Mouse (Mus musculus) spleen, adult 12 weeks (tissue): ENCODE data around the gene Pcx.
A peak's percentile ranks its signal among the peaks of the same experiment; 100 is the strongest.

Experiments
- DNase-seq: peaks from one replicate; pipeline ENCODE4 v3.0.0; 2022; ENCODE audit warnings: low spot score

Gene Pcx

GRCm38 (mm10) chr19:4548305-4548883 is 38.1 kb downstream of the Pcx start:
- DNase-seq = no peak

- DNase-seq = no peak
Observed at GRCm38 (mm10) chr19:4554248-4554647, 44.0 kb downstream of the Pcx start.

DNA sequence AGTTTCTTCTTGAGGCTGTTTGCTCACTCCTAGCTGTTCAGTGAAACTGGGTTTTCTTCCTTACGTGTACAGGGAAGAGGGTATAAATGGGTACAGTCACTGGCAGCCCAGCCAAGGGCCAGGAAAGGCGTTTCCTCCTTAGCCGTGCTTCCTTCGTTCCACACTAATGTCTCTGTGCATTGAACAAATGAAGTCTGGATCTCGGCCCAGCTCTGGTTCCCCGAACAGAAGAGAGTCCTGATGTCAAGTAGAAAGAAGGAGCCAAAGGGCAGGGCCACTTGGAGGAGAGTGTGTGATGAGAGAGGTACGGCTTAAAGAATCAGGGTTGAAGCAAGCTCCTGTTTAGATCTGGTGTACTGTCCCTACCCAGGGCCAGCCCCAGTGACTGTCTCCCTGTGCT is 44.8 kb downstream of the Pcx start:
- DNase-seq = no peak

- DNase-seq = no peak
Observed at GRCm38 (mm10) chr19:4556787-4557186, 46.5 kb downstream of the Pcx start.

DNA sequence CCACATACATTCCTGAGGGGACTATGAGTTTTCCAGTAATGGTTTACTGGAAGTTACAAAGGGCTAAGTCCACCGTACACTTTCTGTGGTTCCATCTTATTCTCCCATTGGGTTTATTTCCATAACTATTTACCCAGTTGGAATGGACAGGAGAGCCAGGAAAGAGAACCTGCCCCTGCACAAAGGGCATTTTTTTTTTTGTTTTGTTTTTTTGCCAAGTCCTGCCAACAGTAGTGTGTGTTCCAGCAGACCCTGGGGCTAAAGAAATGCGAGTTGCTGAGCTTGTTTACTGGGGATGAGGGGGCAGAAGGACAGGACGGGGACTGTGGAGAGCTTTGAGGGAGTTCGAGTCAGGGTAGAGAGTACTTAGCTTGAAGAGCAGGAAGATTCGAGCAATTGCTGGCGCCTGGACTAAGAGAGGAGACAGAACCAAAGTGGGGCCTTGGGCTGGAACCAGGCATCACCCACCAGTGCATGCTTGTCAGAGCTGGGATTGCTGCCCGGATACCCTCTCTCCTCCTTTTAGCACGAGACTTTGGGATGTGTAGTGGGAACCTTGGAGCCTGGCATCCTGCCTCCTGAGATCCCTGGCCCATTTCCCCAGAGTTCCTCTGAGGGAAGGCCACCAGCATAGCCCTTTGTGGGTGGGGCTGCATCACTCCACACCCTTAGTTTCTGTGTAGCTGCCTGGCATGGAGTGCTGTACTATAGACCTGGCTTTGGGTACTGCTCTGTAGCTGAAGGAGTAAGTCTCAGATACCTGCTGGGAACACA is 47.7 kb downstream of the Pcx start:
- no peak for DNase-seq

- peak; percentile 81 for DNase-seq
Observed at GRCm38 (mm10) chr19:4558570-4558955, 48.3 kb downstream of the Pcx start.

GRCm38 (mm10) chr19:4559011-4559410 is 48.7 kb downstream of the Pcx start:
- no peak for DNase-seq

GRCm38 (mm10) chr19:4559588-4559987 is 49.3 kb downstream of the Pcx start:
- no peak for DNase-seq

DNA sequence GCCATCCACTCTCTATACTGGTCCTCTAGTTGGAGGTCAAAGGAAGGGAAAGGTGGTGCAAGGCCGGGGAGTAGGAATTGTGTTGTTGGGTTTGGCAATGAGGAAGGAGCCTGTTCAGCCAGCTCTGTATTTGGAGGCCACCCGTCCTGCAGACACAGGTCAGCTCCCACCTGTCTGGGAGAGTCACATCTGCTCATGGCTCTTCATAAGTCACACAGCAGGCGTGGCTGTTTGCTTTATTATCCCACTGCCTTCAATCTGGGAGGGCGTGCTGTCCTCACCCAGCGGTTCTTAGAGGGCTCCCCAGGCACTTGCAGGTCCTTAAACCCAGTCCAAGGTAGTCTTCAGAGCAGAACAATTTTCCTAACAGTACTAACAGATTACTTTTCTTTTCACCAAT is 49.9 kb downstream of the Pcx start:
- no peak for DNase-seq

DNA sequence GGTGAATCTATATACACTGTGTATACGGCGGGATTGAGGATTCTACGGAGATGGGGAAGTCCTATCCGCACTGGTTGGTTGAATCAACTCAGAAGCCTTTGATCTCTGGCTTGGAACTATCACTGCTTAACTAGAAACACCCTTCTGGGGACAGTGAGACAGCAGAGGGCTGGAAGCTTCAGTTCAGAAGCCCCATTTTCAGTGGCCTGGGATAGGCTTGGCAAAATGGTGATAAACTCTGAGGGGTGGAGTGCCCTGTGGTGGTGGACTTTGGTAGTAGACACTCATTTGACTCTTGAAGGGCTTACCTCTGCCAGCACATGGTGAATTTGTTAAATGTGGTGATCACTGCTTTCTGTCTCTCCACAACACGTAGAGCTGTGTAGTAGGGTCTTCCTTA is 55.4 kb downstream of the Pcx start:
- DNase-seq = no peak

DNA sequence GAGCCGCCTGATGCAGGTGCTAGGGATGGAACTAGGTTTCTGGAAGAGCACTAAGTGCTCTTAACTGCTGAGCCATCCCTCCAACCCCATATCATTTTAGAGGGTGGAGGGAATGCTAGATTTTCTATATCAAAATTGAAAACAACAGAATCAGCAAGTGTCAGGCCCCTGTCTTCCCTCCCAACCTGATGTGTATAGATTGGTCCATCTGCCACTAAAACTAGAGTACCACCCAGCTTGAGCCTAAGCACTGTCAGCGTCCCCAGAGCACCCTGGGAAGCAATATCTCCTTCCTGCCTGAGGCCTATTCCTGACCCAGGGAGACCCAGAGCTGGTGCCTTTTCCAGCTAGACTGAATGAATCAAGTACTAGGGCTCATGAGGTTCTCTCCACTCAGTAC is 56.6 kb downstream of the Pcx start:
- no peak for DNase-seq

DNA sequence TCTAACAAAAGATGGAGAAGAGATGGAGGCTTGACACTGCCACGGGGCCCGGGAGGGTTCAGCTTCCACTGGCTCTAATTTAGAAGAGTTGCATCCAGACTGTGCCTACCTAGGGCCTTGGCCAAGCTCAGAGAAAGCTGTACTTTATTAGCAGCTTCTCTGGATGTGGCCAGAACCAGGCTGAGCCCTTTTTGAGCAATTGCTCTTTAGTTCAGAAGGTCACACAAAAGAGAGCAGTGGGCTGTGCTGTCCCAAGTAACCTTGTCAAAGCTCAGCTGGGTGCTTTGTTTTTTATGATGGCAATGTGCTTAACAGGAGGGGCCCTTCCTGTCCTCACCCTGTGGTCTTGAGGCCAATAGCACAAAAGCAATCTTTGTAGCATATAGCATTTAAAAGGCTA is 57.4 kb downstream of the Pcx start:
- DNase-seq = no peak

- peak; percentile 53 for DNase-seq
Observed at GRCm38 (mm10) chr19:4568832-4569231, 58.6 kb downstream of the Pcx start.

- DNase-seq = no peak
Observed at GRCm38 (mm10) chr19:4569356-4570236, 59.3 kb downstream of the Pcx start.

- DNase-seq = no peak
Observed at GRCm38 (mm10) chr19:4570237-4570613, 60.0 kb downstream of the Pcx start.

DNA sequence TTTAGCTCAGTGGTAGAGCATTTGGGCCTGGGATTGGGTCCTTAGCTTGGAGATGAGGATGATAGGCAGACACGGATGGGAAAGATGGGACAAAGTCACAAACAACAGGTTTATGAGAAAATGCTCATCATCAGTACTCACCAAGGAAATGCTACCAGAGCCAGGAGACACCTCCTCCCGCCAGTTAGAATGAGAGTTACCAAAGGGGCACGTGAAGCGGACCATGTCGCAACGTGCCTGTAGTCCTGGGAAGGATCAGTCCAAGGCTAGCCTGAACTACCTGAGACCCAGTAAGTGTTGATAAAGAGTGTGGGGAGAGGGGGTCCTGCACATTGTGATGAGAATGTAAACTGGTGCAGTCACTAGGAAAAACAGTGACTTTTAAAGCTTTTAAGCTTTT is 60.5 kb downstream of the Pcx start:
- no peak for DNase-seq

- no peak for DNase-seq
Observed at GRCm38 (mm10) chr19:4571658-4572057, 61.4 kb downstream of the Pcx start.

GRCm38 (mm10) chr19:4572061-4572460 is 61.8 kb downstream of the Pcx start:
- no peak for DNase-seq

DNA sequence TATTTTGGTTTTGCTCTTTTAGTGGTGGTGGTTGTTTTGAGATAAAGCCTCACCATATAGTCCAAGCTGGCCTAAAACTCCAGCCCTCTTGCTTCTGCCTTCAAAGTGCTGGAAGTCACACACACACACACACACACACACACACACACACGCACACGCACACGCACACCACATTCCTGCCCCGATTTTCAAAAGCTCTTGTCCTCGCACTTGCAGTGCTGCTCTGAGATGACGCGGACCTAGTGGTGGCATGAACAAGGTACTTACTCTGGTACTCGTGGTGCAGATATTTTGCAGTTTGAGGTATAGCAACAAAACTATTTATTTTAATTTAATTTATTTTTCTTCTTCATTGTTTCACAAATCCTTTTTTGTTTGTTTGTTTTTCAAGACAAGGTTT is 62.2 kb downstream of the Pcx start:
- DNase-seq = no peak

DNA sequence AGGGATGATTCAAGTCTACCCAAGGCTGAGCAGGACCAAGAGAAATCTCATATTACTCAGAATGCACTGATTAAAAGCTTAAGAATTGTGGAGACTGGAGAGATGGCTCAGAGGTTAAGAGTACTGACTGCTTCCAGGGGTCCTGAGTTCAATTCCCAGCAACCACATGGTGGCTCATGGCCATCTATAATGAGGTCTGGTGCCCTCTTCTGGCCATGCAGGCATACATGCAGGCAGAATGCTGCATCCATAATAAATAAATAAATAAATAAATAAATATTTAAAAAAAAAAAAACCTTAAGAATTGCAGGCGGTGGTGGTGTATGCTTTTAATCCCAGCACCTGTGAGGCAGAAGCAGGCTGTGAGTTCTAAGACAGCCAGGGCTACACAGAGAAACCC is 63.0 kb downstream of the Pcx start:
- no peak for DNase-seq

DNA sequence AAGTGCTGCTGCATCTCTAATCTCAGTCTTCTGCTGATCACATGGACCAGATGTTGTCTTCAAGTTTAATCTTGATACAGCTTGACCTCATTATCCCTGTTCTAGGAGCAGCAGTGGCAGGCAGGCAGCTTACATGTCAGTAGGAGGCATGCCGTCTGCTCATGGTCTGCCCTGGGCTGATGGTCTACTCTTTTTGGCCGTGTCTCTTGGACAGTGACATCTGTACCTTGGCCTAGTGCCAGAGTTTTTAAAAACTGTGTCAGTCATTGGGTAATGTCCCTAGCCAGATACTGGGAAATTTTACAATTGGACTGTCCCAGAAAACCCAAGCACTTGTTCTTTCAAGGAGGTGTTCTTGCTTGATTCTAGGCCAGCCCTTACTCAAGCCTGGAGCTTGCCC is 68.5 kb downstream of the Pcx start:
- no peak for DNase-seq

DNA sequence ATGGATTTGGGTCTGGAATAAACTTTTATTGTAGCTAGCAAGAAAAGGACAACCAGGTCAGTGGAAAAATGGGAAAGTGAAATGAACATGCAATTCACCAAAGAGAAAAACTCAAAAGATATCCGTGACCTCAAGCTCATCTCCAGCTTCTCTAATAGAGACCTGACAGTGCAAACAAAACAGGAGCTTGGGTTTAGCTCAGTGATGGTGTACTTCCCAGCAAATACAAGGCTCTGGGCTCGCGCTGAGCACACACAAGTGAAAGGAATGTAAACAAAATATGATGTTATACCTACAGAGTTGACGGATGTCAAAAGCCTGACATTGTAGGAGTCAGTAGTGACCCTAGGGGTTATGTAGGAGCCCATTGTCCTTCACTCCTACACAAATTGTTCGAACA is 69.0 kb downstream of the Pcx start:
- DNase-seq = no peak

DNA sequence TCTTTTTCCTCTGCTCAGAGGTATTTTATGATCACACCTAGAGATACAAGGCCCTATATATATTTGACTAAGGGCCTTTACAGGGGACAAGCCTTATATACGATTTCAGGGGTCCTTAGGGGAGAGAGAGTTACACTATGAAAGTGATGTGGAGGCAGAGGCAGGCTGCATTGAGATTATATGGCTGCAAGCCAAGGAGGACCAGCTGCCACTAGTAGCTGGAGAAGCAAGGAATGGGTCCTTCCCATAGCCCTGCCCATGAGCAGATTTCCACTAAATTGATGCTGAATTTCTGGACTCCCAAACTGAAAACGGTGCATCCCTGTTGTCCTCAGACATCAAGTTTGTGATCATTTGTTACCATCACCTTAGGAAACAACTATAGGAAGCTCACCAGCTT is 73.6 kb downstream of the Pcx start:
- no peak for DNase-seq
